Mouse (Mus musculus) adrenal gland, postnatal 36 days (tissue): ENCODE data around the gene Il3. TPM values are rescaled to one million over a fixed set of nuclear protein-coding genes. Genes with fewer than 3 reads are reported as not detected.

Source experiments
- DNase-seq, 2 experiments: peaks; one replicate each; pipeline ENCODE4 v3.0.0; 2021; ENCODE audit warnings: mixed read lengths in 1 of 2
- total RNA-seq, 2 experiments: library from RNA; stranded (reverse); gene quantifications; 2 replicates each; pipeline ENCODE4 v1.2.3; 2021

Il3 gene
- total RNA-seq, 2 experiments from 2014 or later, result not detected

DNA sequence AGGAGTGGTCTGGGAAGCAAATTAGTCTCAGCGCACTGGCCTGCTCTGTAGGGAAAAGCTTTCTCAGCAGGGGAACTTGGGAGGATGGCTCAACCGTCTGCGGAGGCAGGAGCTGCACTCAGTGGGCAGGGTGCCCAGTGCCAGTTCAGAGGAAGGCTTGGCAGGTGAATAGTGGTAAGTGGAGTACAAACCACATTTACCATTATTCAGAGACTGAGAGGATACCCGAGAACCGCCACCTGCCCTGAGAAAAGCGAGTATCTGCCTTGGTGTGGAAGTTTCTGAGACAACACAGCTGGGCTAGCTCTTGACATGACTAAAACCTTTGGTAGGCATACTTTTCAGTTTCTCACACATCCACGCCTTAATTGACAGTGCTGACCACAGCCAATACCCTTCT is 49.7 kb downstream of the Il3 start:
- peak in 1 of 2 experiments; percentile 25 for DNase-seq

- peak; percentile 25 to 40 for DNase-seq
These were observed 51.0 kb downstream of the Il3 start for GRCm38 (mm10) chr11:54216091-54216490.

Other genes starting within 250 kb of the Il3 start
- 1 to 10 TPM; 4.3 to 8.2 TPM for gene Slc22a4, start 239.2 kb downstream of the Il3 start, total RNA-seq
- gene Pdlim4, start 198.3 kb downstream of the Il3 start, total RNA-seq, result 10 to 100 TPM in 1 of 2 experiments, 1 to 10 TPM in 1; 6.5 to 29.5 TPM
- gene P4ha2, start 167.2 kb downstream of the Il3 start, total RNA-seq, result 10 to 100 TPM; 29.2 to 41.5 TPM
- not detected for gene Csf2, start 17.6 kb downstream of the Il3 start, total RNA-seq
- 1 to 10 TPM; 2.7 to 3.1 TPM for gene Acsl6, start 36.5 kb upstream of the Il3 start, total RNA-seq
- gene Meikin, start 103.4 kb upstream of the Il3 start, total RNA-seq, result not detected
- gene Fnip1, start 170.9 kb upstream of the Il3 start, total RNA-seq, result 10 to 100 TPM; 25.5 to 31.3 TPM